Mouse (Mus musculus): ENCODE measurements at regions not wholly inside any gene's neighbourhood (a gene's known extent, or its start where the extent isn't known, plus 50 kb on each side); places are given as distances from the start of the nearest gene placed in this dataset.

- no peak overlapping the region for H3K4me3 ChIP-seq (ENCODE audit: low read depth, low read length)
- ATAC-seq (replicated peaks; ENCODE audit: low FRiP score, low TSS enrichment, low read depth) (no peak), DNase-seq (ENCODE audit: low spot score) (no peak)
- no peaks in the 10 kb centered on the region for H3K4me1 ChIP-seq (replicated peaks; ENCODE audit: control insufficient read depth, insufficient read depth, low read length)
- no peak overlapping the region for H3K27ac ChIP-seq (ENCODE audit: low read depth)
- peaks cover 23% of the 10 kb centered on the region; the same call in 1 of the 2 replicates for H3K27me3 ChIP-seq (replicated peaks; ENCODE audit: control insufficient read depth, insufficient read depth, low read length)
- H3K36me3 ChIP-seq (ENCODE audit: control insufficient read depth, insufficient read depth, low read length): no peaks in the 10 kb centered on the region
- no peaks in the 10 kb centered on the region for H3K9me3 ChIP-seq (ENCODE audit: control insufficient read depth, low read length)
- 47% methylated on average over 15 of the region's 15 CpGs for WGBS
- no peak overlapping the region for H3K9ac ChIP-seq (ENCODE audit: low read length)
- no peak overlapping the region for H3K4me2 ChIP-seq (ENCODE audit: low read length)
These were observed 55.9 kb upstream of the Gata5 start for GRCm38 (mm10) chr2:180390216-180390996.

DNA sequence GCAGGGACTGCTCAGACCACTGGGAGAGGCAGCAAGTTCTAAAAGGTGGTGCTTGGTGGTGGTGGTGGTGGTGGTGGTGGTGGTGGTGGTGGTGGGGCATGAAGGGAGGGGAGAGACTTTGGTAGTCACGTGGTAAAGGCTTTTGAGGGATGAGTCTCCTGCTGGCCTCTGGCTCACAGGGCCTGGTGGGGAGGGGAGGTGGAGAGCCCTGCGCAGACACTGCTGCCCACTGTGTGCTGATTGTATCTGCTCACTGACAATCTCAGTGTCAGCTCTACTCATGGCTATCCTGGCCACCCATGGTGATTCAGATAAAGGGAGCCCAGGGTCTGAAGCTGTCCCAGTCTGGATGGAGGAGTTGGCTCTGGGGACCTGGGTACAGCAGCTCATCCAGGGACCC, 55.0 kb upstream of the Gata5 start:
- DNase-seq (ENCODE audit: low spot score) (no peak), ATAC-seq (replicated peaks; ENCODE audit: low FRiP score, low TSS enrichment, low read depth) (no peak)
- no peak overlapping the region for H3K4me2 ChIP-seq (ENCODE audit: low read length)
- H3K9me3 ChIP-seq (ENCODE audit: control insufficient read depth, low read length): no peaks in the 10 kb centered on the region
- H3K4me1 ChIP-seq (replicated peaks; ENCODE audit: control insufficient read depth, insufficient read depth, low read length): peaks cover 3% of the 10 kb centered on the region; the same call in 1 of the 2 replicates
- H3K27me3 ChIP-seq (replicated peaks; ENCODE audit: control insufficient read depth, insufficient read depth, low read length): peaks cover 29% of the 10 kb centered on the region; the same call in 1 of the 2 replicates
- WGBS: 29% methylated on average over 2 of the region's 2 CpGs
- H3K9ac ChIP-seq (ENCODE audit: low read length): no peak overlapping the region
- H3K36me3 ChIP-seq (ENCODE audit: control insufficient read depth, insufficient read depth, low read length): no peaks in the 10 kb centered on the region
- no peak overlapping the region for H3K4me3 ChIP-seq (ENCODE audit: low read depth, low read length)
- no peak overlapping the region for H3K27ac ChIP-seq (ENCODE audit: low read depth)

- 73% methylated on average over 12 of the region's 12 CpGs for WGBS
- no peaks in the 10 kb centered on the region for H3K36me3 ChIP-seq (ENCODE audit: control insufficient read depth, insufficient read depth, low read length)
- no peak for DNase-seq (ENCODE audit: low spot score)
- no peak overlapping the region for H3K27ac ChIP-seq (ENCODE audit: low read depth)
- ATAC-seq (replicated peaks; ENCODE audit: low FRiP score, low TSS enrichment, low read depth): no peak
- H3K9ac ChIP-seq (ENCODE audit: low read length): no peak overlapping the region
- peaks cover 3% of the 10 kb centered on the region; the same call in 1 of the 2 replicates for H3K4me1 ChIP-seq (replicated peaks; ENCODE audit: control insufficient read depth, insufficient read depth, low read length)
- H3K27me3 ChIP-seq (replicated peaks; ENCODE audit: control insufficient read depth, insufficient read depth, low read length): peaks cover 31% of the 10 kb centered on the region; the same call in 1 of the 2 replicates
- H3K4me3 ChIP-seq (ENCODE audit: low read depth, low read length): no peak overlapping the region
- H3K9me3 ChIP-seq (ENCODE audit: control insufficient read depth, low read length): no peaks in the 10 kb centered on the region
- no peak overlapping the region for H3K4me2 ChIP-seq (ENCODE audit: low read length)
These were observed 54.5 kb upstream of the Gata5 start for GRCm38 (mm10) chr2:180389013-180389412.

- Histone ChIP-seq H3K9ac (ENCODE audit: low read length) (no peak overlapping the region), H3K4me1 (replicated peaks; ENCODE audit: control insufficient read depth, insufficient read depth, low read length) (peaks cover 3% of the 10 kb centered on the region; the same call in 1 of the 2 replicates), H3K4me2 (ENCODE audit: low read length) (no peak overlapping the region), H3K27ac (ENCODE audit: low read depth) (no peak overlapping the region), H3K4me3 (ENCODE audit: low read depth, low read length) (no peak overlapping the region), H3K9me3 (ENCODE audit: control insufficient read depth, low read length) (no peaks in the 10 kb centered on the region), H3K27me3 (replicated peaks; ENCODE audit: control insufficient read depth, insufficient read depth, low read length) (peaks cover 31% of the 10 kb centered on the region; the same call in 1 of the 2 replicates), H3K36me3 (ENCODE audit: control insufficient read depth, insufficient read depth, low read length) (no peaks in the 10 kb centered on the region)
- ATAC-seq (replicated peaks; ENCODE audit: low FRiP score, low TSS enrichment, low read depth): no peak
- DNase-seq (ENCODE audit: low spot score): no peak
- 72% methylated on average over 5 of the region's 5 CpGs for WGBS
These were observed 53.6 kb upstream of the Gata5 start for GRCm38 (mm10) chr2:180388122-180388521.

GRCm38 (mm10) chr2:180387305-180387704, 52.8 kb upstream of the Gata5 start:
- no peak for ATAC-seq (replicated peaks; ENCODE audit: low FRiP score, low TSS enrichment, low read depth)
- 73% methylated on average over 2 of the region's 2 CpGs for WGBS
- DNase-seq (ENCODE audit: low spot score): no peak
- Histone ChIP-seq H3K36me3 (ENCODE audit: control insufficient read depth, insufficient read depth, low read length) (no peaks in the 10 kb centered on the region), H3K4me1 (replicated peaks; ENCODE audit: control insufficient read depth, insufficient read depth, low read length) (peaks cover 3% of the 10 kb centered on the region; the same call in 1 of the 2 replicates), H3K9ac (ENCODE audit: low read length) (no peak overlapping the region), H3K4me2 (ENCODE audit: low read length) (peak overlapping the region; percentile 70), H3K27ac (ENCODE audit: low read depth) (no peak overlapping the region), H3K4me3 (ENCODE audit: low read depth, low read length) (no peak overlapping the region), H3K9me3 (ENCODE audit: control insufficient read depth, low read length) (no peaks in the 10 kb centered on the region), H3K27me3 (replicated peaks; ENCODE audit: control insufficient read depth, insufficient read depth, low read length) (peaks cover 31% of the 10 kb centered on the region; the same call in 1 of the 2 replicates)

GRCm38 (mm10) chr2:180385967-180386688, 51.6 kb upstream of the Gata5 start:
- Histone ChIP-seq H3K9me3 (ENCODE audit: control insufficient read depth, low read length) (no peaks in the 10 kb centered on the region), H3K36me3 (ENCODE audit: control insufficient read depth, insufficient read depth, low read length) (no peaks in the 10 kb centered on the region), H3K4me3 (ENCODE audit: low read depth, low read length) (peak overlapping the region; percentile 44), H3K4me1 (replicated peaks; ENCODE audit: control insufficient read depth, insufficient read depth, low read length) (peaks cover 3% of the 10 kb centered on the region; the same call in 1 of the 2 replicates), H3K27ac (ENCODE audit: low read depth) (peak overlapping the region; percentile 38; the same call in 1 of the 2 replicates), H3K9ac (ENCODE audit: low read length) (peak overlapping the region; percentile 30; the same call in 1 of the 2 replicates), H3K27me3 (replicated peaks; ENCODE audit: control insufficient read depth, insufficient read depth, low read length) (peaks cover 31% of the 10 kb centered on the region; the same call in 1 of the 2 replicates), H3K4me2 (ENCODE audit: low read length) (peak overlapping the region; percentile 70)
- DNase-seq (ENCODE audit: low spot score) (peak; percentile 59), ATAC-seq (replicated peaks; ENCODE audit: low FRiP score, low TSS enrichment, low read depth) (peak; percentile 47)
- WGBS: under 1% methylated on average over 32 of the region's 35 CpGs

GRCm38 (mm10) chr2:180385231-180385895, 50.9 kb upstream of the Gata5 start:
- Histone ChIP-seq H3K27ac (ENCODE audit: low read depth) (peak overlapping the region; percentile 71; the same call in 1 of the 2 replicates), H3K9ac (ENCODE audit: low read length) (peak overlapping the region; percentile 35; the same call in 1 of the 2 replicates), H3K4me1 (replicated peaks; ENCODE audit: control insufficient read depth, insufficient read depth, low read length) (peaks cover 3% of the 10 kb centered on the region; the same call in 1 of the 2 replicates), H3K4me2 (ENCODE audit: low read length) (peak overlapping the region; percentile 70), H3K36me3 (ENCODE audit: control insufficient read depth, insufficient read depth, low read length) (no peaks in the 10 kb centered on the region), H3K27me3 (replicated peaks; ENCODE audit: control insufficient read depth, insufficient read depth, low read length) (peaks cover 31% of the 10 kb centered on the region; the same call in 1 of the 2 replicates), H3K4me3 (ENCODE audit: low read depth, low read length) (peak overlapping the region; percentile 44), H3K9me3 (ENCODE audit: control insufficient read depth, low read length) (no peaks in the 10 kb centered on the region)
- WGBS: 3% methylated on average over 26 of the region's 26 CpGs
- peak; percentile 58 for DNase-seq (ENCODE audit: low spot score)
- ATAC-seq (replicated peaks; ENCODE audit: low FRiP score, low TSS enrichment, low read depth): peak; percentile 76
